Mouse (Mus musculus) megakaryocyte, embryonic 14.5 days (primary cell): ENCODE measurements around the gene Hoxb5.

Source experiments
- FLI1 ChIP-seq: IDR thresholded peaks from 2 replicates; pipeline ENCODE4 v1.6.1; 2012; ENCODE audit warnings: low read length, inconsistent platforms, mixed read lengths
- GATA1 ChIP-seq: IDR thresholded peaks from 3 replicates; pipeline ENCODE4 v1.6.1; 2012; ENCODE audit warnings: mixed read lengths, low read length, inconsistent platforms, borderline replicate concordance

DNA sequence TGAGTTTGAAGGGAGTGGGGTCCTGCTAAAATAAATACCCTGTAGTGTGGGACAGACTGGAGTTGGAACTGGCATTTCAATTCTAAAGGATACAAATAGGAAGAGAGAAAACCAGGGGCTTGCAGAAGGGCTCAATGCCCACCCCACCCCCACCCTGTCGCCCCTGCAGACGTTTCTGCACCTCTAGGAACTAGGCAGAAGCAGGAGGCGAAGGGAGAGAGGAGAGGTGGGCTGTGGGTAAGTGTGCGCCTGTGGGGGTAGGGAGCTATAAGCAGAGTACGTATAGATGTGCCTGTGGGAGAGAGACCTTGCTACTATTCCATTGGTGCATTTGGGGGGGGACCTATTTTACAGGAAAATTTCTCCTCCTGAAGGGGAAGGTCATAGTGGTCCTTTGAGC lies 24.6 kb downstream of the Hoxb5 start:
- TF ChIP-seq GATA1, result no peak
- no peak for TF ChIP-seq FLI1
